Mouse (Mus musculus) gastrocnemius, adult 18-20 months (tissue): ENCODE results near the gene Rbm18. TPM values are rescaled to one million over a fixed set of nuclear protein-coding genes. Genes with fewer than 3 reads are reported as not detected.
"Not testable (repeated sequence)": the region's sequence is repeated elsewhere in the genome, so short reads cannot be mapped to it uniquely, and the experiment has no call there.

ENCODE experiments used
- DNase-seq: peaks from one replicate; pipeline ENCODE4 v3.0.0; 2021; ENCODE audit warnings: low spot score
- long read RNA-seq, 2 experiments: library from polyadenylated mRNA; stranded (forward); transcript quantifications; one replicate each; pipeline ENCODE4 v2.0.0; 2021
- total RNA-seq, 2 experiments: library from RNA; stranded (reverse); gene quantifications; 2 replicates each; pipeline ENCODE4 v1.2.3; 2021

The Rbm18 gene
- 10 to 100 TPM; 31.4 to 34.1 TPM for total RNA-seq
- long read RNA-seq, experiment 1, transcript Rbm18-201 (6 exons, 2,617 nt), result major isoform, 68 of 74 reads
- long read RNA-seq, experiment 1, partial matches to known transcripts, result 0 of 74 reads
- long read RNA-seq, experiment 1, other reads (novel, unspliced or antisense), result 5 of 74 reads
- long read RNA-seq, experiment 2, transcript Rbm18-201 (6 exons, 2,617 nt), result major isoform, 50 of 59 reads
- long read RNA-seq, experiment 2, partial matches to known transcripts, result 0 of 59 reads
- long read RNA-seq, experiment 2, other reads (novel, unspliced or antisense), result 8 of 59 reads

- peak; percentile 91 for DNase-seq
Measured at GRCm38 (mm10) chr2:36136300-36136941, at the start of gene Rbm18, which contains the start of gene Mrrf. Gene Rbm18, minus strand, starts transcription at chr2:36136773. Gene Mrrf, plus strand, starts transcription at chr2:36136389.

- no peak for DNase-seq
Measured at GRCm38 (mm10) chr2:36184876-36185275, 48.3 kb upstream of the Rbm18 start.

DNA sequence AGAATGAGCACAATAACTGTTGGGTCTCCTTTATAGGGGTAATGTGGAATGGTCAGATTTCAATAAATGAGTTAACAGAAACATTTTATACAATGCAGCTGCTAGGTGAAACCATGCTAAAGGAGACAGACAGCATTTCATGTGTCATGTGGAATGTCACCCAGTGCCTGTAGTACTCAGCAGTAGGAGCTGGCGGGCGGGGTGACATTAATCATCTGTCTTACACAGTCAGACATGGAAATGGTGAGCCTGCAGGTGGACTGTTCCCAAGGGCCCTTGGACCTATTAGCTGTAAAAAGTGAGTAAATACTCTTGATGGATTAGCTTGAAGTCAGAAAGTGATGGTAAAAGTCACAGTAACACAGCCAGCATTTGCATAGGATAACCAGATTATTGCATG is 47.6 kb upstream of the Rbm18 start:
- no peak for DNase-seq

GRCm38 (mm10) chr2:36183278-36183677 is 46.7 kb upstream of the Rbm18 start:
- peak; percentile 13 for DNase-seq

GRCm38 (mm10) chr2:36181587-36182368 is 45.2 kb upstream of the Rbm18 start:
- not testable (repeated sequence) for DNase-seq

GRCm38 (mm10) chr2:36179487-36179886 is 42.9 kb upstream of the Rbm18 start:
- DNase-seq, result no peak

GRCm38 (mm10) chr2:36172574-36172973 is 36.0 kb upstream of the Rbm18 start:
- DNase-seq, result no peak

DNA sequence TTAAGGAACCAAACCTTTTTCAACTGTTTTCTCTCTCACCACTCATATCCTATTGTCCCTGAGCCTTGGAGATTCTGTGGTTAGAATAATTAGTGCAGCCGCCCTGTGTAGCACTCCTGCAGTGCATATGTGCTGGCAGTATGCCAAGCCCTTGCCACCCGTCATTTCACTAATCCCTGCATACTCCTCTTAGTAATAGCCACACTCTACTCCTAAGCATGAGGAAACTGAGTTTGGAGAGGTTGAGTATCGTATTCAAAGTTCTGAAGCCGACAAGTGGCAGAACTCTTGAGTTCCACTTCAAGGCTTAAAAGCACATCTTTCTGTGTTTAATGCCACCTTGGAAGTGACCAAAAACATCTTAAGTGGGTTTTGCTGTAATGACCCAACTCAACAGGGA is 35.6 kb upstream of the Rbm18 start:
- no peak for DNase-seq

DNA sequence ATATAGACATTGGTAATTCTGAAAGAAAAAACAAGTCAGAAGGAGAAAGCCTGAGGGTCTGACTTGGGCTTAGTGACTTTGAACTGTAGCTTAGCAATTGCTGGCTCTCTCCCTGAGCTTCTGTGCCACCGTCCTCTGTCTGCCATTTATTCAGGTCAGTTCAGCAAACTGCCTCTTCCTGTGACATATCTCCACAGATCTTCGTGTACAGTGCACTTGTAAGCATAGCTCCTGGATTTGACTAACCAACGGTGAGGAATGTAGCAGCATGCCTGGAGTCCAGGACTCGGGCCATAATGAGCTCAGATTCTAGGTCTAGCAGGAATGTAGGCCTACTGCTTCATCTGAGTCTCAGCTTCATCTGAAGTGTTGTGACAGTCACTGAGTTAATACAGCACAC is 32.6 kb upstream of the Rbm18 start:
- DNase-seq, result no peak

DNA sequence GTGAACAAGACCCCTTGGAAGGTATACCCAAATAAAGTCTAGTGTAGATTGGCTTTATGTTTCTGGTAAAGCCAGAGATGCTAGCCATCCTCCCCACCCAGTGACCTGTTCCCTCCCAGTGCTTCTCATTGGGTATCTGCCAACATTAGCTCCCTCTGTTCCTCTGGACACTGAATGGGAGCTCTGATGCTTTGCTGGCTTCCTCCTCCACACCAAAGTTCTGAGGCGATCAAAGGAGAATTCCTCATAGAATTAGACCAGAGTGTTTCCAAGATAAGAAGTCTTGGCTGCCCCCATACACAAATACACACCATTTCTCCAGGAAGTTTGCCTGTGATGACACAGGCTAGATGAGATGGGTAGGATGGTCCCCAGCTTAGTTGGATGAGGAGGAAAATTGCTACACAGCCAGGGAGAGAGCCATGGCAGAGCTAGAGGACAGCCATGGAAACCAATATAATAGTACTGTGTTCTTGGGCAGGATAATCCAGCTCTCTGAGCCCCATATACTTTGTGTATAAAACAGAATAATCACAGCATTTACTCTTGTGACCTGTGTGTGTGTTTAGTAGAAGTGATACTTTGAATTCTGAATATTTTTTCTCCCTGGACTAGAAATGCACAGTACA is 31.5 kb upstream of the Rbm18 start:
- peak; percentile 12 for DNase-seq

DNA sequence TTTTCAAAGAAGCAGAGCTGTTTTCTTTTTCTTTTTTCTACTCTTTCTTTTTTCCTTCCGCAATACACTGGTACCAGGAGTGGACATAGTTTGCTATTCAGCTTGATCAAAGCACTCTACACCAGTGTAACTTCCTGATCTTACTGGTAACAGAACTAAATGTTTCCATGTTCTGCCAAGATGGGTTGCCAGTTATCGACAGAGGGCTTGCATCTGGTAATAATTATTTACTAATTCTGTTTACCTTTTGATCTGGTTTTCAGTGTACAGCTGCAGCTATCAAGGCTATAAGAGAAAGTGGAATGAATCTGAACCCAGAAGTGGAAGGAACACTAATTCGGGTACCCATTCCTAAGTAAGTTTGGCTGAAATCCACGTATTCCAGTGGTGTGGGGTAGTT is 22.8 kb upstream of the Rbm18 start:
- no peak for DNase-seq

DNA sequence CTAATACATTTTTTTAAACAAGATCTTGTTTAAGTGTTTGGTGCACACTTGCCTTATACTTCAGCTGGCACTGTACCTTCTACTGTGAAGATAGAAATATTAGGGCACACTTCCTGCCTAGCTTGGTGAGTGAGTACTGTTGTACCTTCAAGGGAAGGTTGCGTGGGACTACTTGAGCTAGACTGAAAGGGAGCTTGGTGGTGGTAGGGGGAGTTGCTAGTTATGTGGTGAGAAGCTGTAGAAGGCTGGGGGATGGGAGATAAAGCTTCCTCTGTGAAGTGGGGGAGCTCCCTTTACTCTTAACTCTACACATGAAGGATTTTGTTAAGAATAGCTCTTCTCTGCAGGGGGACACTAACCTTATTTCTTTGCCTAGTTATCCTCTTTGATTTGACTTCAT is 20.9 kb upstream of the Rbm18 start:
- no peak for DNase-seq

GRCm38 (mm10) chr2:36152401-36152800 is 15.8 kb upstream of the Rbm18 start:
- DNase-seq, result not testable (repeated sequence)

- DNase-seq, result no peak
Measured at GRCm38 (mm10) chr2:36148876-36149365, 12.3 kb upstream of the Rbm18 start.

DNA sequence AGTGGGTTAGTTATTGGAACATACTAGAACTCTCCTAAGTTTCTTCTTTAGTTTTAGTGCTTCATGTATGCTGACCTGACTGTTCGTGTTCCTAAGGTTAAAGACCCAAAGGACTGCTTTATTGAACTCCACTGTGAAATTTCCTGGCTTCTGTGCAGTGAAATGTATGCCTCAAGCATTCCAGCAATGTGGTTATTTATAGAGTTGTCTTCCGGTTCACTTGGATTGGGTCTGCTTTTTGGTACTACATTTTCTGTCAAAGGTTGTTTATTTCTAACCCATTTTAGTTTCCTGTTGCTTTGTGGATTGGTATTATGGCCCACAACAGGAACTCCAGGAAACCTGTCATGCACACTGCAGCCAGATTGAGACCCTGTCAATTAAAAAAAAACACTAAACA is 2.5 kb upstream of the Rbm18 start:
- no peak for DNase-seq

GRCm38 (mm10) chr2:36135887-36136286 is 686 bp downstream of the Rbm18 start:
- DNase-seq, result no peak

DNA sequence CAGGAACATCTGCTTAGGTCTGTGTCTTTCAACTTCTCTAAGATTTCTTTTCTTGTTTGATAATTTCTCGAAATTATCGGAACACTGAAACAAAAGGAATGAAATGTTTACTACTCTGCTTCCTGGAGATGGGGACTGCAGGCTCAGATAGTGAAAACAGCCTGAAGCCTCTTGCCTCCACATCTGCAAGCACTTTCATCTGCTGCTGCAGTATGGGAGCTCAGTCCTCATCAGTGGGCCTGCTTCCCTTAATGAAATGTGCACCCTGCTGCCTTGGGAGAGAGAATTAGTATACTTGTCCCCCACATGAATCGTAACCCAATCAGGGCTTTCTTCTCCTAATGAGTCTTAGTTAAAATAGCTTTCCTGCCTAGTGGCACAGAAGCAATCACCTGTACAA is 7.5 kb downstream of the Rbm18 start:
- DNase-seq, result no peak

- no peak for DNase-seq
Measured at GRCm38 (mm10) chr2:36127973-36128372, 8.6 kb downstream of the Rbm18 start.

DNA sequence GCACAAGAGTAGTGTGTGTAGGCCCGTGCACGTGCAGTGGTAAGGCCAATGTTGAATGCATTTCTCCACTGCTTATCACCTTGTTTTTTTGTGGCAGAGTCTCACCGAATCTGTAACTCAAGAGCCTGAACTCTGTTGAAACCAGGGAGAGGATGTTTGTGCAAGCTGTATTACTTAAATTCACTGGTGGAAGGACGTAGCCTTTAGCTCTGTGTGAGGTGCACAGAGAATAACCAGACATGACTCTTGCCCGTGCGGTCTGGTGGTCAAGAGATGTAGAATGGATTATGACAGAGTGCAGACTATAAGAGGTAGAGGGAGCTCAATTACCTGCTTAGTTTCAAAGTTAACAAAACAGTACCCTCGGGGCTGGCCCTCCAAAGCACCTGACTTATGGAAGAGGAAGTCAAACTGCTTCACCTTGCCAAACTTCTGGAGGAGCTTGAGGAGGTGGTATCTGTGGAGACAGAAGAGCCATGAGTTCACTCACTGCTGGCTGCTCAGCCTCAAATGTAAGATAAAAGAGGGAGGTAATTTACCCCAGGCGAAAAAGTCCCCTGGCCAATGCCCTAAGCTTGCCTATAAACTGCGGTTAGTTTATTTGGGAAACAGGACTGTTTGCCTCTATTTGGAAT is 9.7 kb downstream of the Rbm18 start:
- no peak for DNase-seq

DNA sequence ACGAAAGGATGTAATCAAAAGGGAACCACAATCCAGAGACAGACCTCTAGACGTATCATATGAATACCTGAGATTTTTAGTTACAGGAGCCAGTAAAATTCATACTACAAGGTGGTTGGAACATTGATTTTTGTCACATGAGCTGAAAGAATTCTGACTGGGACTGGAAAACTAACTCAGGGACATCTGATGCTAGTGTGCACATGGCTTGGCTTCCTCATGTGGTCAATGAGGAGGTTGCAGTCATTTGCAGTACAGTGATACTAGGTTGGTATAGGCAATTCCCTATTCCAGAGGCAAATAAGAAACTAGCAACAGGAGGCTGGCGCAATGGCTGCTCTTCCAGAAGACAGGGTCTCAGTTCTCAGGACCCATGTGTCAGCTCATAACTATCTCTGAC is 23.9 kb downstream of the Rbm18 start:
- DNase-seq, result no peak

GRCm38 (mm10) chr2:36108615-36109014 is 28.0 kb downstream of the Rbm18 start:
- DNase-seq, result no peak
